Mouse (Mus musculus): ENCODE data around the gene Actn4.

Actn4 gene

DNA sequence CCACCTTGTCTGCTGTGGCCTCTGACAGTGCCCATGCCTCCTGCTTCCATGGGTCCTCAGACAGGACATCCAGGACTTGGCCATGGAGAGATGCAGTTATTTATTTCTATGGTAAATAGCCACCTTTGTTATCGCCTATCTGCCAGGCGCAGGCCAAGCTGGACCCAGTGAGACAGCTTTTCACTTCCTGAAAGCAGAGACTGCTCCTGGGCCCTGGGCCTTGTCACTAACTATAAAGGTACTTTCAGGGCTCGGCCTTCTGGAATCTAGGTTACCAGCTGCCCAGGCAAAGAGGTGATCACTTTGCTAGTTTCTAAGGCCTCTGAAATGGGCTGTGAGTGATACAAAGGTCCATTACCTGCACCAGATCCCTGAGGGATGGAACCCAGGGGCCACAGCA, 37.3 kb downstream of the Actn4 start:
- DNase-seq (ENCODE audit: low read depth in 2 of 2, low spot score in 2 of 2) = no peak

GRCm38 (mm10) chr7:28923865-28924291, 38.3 kb downstream of the Actn4 start:
- DNase-seq (ENCODE audit: low read depth in 2 of 2, low spot score in 2 of 2) = no peak

- DNase-seq (ENCODE audit: low read depth in 2 of 2, low spot score in 2 of 2) = no peak
These were observed 39.5 kb downstream of the Actn4 start for GRCm38 (mm10) chr7:28922606-28923005.

DNA sequence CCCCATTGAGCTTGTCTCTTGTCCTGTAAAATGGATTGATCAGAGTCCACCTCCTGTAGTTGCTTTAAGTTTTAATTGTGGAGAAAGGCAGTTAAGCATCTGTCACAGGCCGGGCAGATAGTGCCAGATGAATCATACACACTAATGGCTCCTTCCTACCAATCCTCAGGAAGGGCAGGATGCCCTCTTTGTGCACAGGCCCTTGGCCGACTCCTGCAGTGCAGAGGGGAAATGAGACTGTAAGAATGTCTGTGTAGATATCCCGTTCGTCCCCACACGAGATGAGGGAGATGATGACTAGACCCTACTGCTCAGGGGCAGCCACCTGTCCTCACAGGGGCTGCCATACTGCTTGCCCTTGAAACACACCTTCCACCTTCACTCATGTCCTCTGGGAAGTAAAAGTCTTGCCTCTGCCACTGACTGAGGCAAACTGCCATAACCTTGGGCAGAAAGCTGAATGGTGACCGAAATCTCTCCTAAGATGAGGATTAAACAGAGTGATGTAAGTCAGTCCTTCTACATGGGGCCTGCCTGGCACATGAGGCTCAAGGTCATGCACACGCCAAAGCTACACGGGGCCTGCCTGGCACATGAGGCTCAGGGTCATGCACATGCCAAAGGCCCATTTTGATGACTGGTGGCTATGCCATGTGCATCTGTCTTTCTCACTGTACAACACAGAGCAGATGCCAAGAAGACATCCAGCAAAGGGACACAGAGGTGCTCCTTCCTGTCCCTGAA, 40.2 kb downstream of the Actn4 start:
- DNase-seq (ENCODE audit: low read depth in 2 of 2, low spot score in 2 of 2) = no peak

DNA sequence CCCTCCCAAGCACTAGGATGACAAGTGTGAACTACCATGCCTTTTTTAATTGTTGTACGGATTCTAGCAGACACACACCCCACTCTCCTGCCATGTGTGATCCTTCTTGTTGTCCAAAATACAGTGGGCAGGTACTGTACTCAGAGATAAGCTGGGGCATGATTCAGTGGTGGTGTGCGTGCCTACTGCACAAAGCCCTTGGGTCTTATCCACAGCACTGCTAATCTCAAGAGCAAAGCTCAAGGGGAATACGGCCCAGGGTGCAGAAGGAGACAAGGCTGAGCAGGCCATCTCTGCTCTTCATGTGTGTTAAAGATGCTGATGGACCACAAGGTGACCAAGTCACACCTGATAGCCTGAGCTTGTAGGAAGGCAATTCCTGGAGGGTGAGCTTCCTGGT, 41.0 kb downstream of the Actn4 start:
- DNase-seq (ENCODE audit: low read depth in 2 of 2, low spot score in 2 of 2) = no peak

DNA sequence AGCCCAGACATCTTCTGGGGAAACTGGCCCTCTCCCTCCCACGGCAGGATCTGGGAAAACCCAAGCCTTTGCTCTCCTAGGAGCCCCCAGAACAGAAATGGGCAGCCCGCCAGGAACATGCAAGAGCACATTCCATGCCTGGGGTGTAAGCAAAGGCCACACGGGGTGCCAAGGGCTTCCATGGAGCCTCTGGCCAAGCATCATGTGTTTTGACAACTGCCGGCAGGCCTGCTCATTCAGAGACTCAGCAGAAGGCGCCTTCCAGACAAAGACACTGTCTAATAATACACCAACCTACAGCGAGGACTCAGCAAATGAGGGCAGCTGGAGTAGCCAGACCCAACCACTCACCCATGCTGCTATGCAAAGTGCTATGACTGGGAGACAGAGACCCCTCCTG, 42.3 kb downstream of the Actn4 start:
- DNase-seq (ENCODE audit: low read depth in 2 of 2, low spot score in 2 of 2) = no peak

DNA sequence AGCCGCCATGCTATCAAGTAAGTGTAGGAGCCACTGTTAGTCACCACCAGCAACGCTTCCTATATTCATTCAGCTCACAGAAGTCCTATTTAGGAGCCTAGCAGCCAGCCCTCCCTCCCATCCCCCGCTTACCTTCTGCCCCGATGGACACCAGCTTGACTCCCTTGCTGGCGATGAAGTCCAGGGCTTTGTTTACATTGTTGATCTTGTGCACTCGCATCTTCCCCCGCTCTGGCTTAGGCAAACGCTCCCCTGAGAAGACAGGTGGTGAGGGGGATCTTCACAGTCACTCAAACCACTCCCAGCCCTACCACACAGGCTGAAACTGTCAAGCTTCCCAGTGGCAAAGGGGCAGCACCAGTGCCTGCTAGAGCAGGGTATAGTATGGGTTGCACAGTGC, 43.6 kb downstream of the Actn4 start:
- DNase-seq (ENCODE audit: low read depth in 2 of 2, low spot score in 2 of 2) = no peak

DNA sequence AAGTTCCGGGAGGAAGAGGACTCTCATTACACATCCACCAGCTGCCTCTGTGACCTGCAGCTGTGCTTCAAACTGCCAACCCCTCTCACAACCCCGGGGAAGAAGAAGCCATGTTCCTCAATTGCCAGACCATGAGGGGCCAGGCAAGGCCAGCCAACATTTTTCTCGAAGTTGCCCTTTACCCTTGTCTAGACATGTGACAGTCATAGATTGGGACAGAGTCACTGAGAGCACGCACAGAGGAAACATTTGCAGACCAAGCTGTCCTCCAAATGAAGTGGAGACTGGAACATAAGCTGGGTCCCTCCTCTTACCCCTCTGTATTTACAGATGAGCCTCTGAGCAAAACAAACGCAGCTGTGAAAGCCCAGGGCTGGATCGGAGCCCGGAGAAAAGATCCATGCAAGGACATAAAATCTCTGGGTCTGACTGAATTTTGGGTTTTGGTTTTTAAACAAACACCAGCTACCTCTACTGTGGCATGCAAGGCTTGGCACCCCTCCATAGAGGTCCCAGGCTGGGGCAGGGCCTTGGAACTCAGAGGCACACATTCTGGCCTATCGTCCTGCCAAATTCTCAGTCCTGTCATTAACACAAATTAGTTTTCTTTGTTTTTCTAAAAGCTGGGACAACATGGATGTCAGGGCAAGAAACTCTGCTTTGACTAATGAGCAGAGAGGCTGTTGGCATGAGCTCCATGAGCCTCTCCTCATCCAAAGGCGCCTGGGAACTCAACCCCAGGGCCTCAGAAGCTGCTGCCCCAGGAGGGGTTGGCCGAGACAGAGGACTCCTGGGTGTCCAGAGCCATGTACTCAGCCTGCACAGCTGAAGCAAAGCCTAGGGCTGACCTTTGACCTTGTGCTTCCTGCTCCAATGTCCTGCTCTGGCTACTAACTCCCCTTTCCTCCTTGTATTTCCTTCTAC, 44.4 kb downstream of the Actn4 start:
- DNase-seq (ENCODE audit: low read depth in 2 of 2, low spot score in 2 of 2) = no peak

DNA sequence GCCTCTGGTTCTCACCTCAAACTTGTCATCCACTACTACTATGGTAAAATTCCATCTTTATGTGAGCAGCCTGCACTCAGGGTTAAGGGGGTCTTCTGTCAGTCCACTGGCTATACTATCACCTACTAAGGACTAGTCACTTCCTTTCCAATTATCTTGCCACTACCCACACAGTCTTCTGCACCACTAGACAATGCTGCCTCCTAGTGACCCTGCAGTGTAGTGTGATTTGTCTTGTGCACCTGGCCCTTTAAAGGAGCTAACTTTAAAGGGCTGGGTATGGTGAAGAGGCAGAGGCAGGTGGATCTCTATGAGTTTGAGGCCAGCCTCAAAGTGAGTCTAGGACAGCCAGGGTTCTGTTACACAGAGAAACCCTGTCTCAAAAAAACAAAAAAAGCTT, 45.6 kb downstream of the Actn4 start:
- DNase-seq (ENCODE audit: low read depth in 2 of 2, low spot score in 2 of 2) = peak in 1 of 2 experiments; percentile 26

GRCm38 (mm10) chr7:28913171-28913570, 49.0 kb downstream of the Actn4 start:
- DNase-seq (ENCODE audit: low read depth in 2 of 2, low spot score in 2 of 2) = no peak

DNA sequence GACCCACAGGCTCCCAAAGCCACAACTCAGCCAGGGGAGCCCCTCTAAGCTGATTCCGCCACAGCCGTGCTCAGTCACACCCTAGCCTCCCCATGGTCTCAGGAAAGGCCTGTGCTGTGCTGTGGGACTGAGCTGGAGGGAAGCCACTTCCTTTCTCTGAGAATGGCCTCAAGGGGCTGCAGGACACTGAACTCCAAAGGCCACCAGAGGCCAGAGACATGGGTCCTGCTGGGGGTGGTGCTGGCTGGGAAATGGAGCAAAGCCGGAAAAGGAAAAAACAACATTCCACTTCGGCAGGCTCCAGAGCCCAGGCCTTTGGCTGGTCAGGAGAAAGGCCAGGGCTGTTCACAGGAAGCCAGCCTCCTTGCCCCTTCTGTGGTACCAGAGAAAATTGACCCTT, 50.5 kb downstream of the Actn4 start:
- no peak for DNase-seq (ENCODE audit: low read depth in 2 of 2, low spot score in 2 of 2)

DNA sequence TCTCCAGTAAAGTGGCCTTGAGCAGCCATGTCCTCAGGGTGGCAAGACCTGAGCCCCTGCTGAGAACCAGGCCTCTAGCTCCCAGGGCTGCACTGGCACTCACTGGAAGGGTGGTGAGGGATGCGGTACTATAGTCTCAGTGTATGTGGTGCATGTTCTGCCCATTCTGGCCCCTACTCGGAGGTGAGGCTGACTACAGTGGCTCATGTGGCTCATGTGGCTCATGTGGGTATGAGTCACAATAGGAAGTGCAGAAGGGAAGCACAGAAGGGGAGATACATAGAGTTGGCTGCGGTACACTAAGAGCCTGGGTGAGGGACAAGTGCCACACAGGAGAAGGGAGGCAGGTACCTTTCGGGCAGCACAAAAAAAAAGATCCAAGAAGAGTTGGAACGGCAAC, 54.9 kb downstream of the Actn4 start:
- DNase-seq (ENCODE audit: low read depth in 2 of 2, low spot score in 2 of 2) = no peak

DNA sequence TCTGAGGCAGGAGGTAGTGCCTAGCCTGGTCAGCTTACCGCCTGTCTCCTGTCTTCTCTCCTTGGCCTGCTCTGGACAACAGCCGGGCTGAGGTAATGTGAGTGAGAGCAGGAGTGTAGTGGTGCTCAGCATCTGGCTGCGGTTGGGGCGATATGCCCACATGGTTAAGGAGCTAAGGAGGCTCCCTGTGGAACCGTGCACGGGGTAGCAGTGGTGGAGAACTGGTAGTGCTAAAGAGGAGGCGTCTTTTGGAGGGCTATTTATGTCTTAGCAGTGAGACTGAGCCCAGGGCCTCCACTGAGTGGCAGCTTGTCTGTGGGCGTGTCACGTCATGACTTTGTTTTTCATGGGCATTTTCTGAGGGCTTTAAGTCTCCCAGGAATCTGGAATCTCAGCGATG, 58.4 kb downstream of the Actn4 start:
- DNase-seq (ENCODE audit: low read depth in 2 of 2, low spot score in 2 of 2) = no peak

- no peak for DNase-seq (ENCODE audit: low read depth in 2 of 2, low spot score in 2 of 2)
These were observed 59.3 kb downstream of the Actn4 start for GRCm38 (mm10) chr7:28902809-28903208.

GRCm38 (mm10) chr7:28902180-28902579, 60.0 kb downstream of the Actn4 start:
- DNase-seq (ENCODE audit: low read depth in 2 of 2, low spot score in 2 of 2) = no peak

- no peak for DNase-seq (ENCODE audit: low read depth in 2 of 2, low spot score in 2 of 2)
These were observed 60.6 kb downstream of the Actn4 start for GRCm38 (mm10) chr7:28901311-28902125.

- no peak for DNase-seq (ENCODE audit: low read depth in 2 of 2, low spot score in 2 of 2)
These were observed 62.2 kb downstream of the Actn4 start for GRCm38 (mm10) chr7:28899972-28900371.

DNA sequence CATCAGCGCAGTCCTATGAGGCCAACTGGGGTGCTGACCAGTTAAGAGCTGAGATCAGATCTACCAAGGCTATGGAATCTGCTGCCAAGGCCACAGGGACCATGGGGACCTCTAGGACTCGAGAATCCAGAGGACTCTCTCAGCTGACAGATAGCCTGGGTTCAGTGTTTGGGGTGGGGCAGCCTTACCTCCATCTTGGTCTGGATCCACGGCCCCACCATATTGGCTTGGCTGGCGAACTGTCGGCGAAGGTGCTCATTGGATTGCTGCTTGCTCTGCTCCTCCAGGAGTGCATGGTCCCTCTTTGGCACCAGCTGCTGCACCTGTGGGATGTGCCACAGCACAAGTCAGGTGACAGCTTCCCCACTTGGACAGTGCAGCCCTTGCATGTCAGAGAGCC, 64.5 kb downstream of the Actn4 start:
- DNase-seq (ENCODE audit: low read depth in 2 of 2, low spot score in 2 of 2) = no peak

DNA sequence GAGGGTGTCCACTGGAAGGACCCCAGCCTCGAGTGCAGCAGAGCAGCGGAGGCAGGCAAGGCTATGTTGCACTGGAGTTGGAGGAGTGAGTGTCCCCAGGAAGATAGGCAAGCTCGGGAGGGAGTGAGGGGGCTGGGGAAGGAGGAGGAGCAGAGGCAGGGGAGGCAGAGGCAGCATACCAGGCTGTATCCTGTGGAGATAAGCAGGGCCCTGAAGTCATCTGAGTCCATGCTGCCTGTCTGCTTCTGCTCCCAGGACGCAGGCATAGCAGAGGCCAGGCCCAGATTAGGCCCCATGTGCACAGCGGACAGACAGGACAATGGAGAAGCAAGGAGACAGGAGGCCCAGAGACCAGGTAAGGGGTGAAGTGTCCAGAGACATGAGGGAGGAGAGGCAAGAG, 67.2 kb downstream of the Actn4 start:
- DNase-seq (ENCODE audit: low read depth in 2 of 2, low spot score in 2 of 2) = no peak

- DNase-seq (ENCODE audit: low read depth in 2 of 2, low spot score in 2 of 2) = no peak
These were observed 68.4 kb downstream of the Actn4 start for GRCm38 (mm10) chr7:28893643-28894265.

GRCm38 (mm10) chr7:28892601-28893000, 69.5 kb downstream of the Actn4 start:
- DNase-seq (ENCODE audit: low read depth in 2 of 2, low spot score in 2 of 2) = no peak
